Mouse (Mus musculus) stomach, postnatal 0 days (tissue): Measurements from ENCODE around the gene Gm12185.

Source experiments
- CTCF ChIP-seq: IDR thresholded peaks from 2 replicates; pipeline ENCODE4 v1.5.1; 2016; ENCODE audit warnings: antibody characterized with exemption, low read depth, mild to moderate bottlenecking, moderate library complexity
- EP300 ChIP-seq: optimal IDR thresholded peaks from 2 replicates; pipeline ENCODE3; 2016; ENCODE audit warnings: antibody characterized with exemption

DNA sequence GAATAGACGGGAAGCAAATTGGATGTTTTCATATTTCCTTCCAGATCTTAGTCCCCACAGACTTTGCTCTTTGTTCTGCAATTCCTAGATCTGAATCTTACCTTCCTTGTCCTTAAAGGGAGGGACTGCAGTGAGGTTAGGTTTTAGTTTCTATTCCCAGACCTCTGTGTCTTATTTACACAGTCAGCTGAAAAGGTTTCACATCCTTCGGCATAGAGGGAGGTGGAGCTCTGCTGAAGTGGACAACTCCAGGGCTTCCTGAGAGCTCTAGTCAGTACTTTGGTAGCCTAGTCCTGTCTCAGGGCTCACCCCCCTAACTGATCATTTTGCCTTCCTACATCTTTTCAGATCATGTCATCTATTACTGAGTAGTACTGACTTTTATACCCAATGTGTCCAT is 90.0 kb downstream of the Gm12185 start, which contains the start of gene Gm5431:
- TF ChIP-seq CTCF (no peak), EP300 (no peak)
